Mouse (Mus musculus) forebrain, embryonic 12.5 days (tissue): Measurements from ENCODE around the gene Ciao2b. TPM values are rescaled to one million over a fixed set of nuclear protein-coding genes. Genes with fewer than 3 reads are reported as not detected.
A peak's percentile ranks its signal among the peaks of the same experiment; 100 is the strongest.

Source experiments
- ATAC-seq: fragments of 200-750 bp; cut with Nextera tagmentation; 2 replicates; pipeline ENCODE4 v1.8.0; 2017; ENCODE audit warnings: moderate TSS enrichment; ENCODE audit not compliant: low FRiP score
- H3K27ac ChIP-seq: fragments of 300-500 bp; sonication (generic); 2 replicates; pipeline ENCODE4 v1.5.1; 2016; ENCODE audit warnings: mild to moderate bottlenecking
- H3K27me3 ChIP-seq: fragments of 300-500 bp; sonication (generic); 2 replicates; pipeline ENCODE4 v1.6.1; 2016; ENCODE audit warnings: mild to moderate bottlenecking
- H3K36me3 ChIP-seq: fragments of 300-500 bp; sonication (generic); replicated peaks from 2 replicates; pipeline ENCODE4 v1.6.1; 2016; ENCODE audit warnings: mild to moderate bottlenecking
- H3K4me1 ChIP-seq: fragments of 300-500 bp; sonication (generic); 2 replicates; pipeline ENCODE4 v1.6.1; 2016
- H3K4me2 ChIP-seq: fragments of 300-500 bp; sonication (generic); 2 replicates; pipeline ENCODE4 v1.6.1; 2016; ENCODE audit warnings: mild to moderate bottlenecking, moderate library complexity
- H3K4me3 ChIP-seq: fragments of 300-500 bp; sonication (generic); replicated peaks from 2 replicates; pipeline ENCODE4 v1.5.1; 2016; ENCODE audit warnings: mild to moderate bottlenecking
- H3K9ac ChIP-seq: fragments of 300-500 bp; sonication (generic); 2 replicates; pipeline ENCODE4 v1.6.1; 2016; ENCODE audit warnings: mild to moderate bottlenecking
- H3K9me3 ChIP-seq: fragments of 300-500 bp; sonication (generic); 2 replicates; pipeline ENCODE4 v1.6.1; 2016
- WGBS: fragments of 180-500 bp; shearing (Covaris S2); methylation state at CpG from one replicate; pipeline ENCODE4 v1.1.7; 2016; 5-methylcytosine and 5-hydroxymethylcytosine counted together
- polyA plus RNA-seq: library from polyadenylated mRNA; unstranded; fragments of >200 nt; fragmentation: Nextera tagmentation; extraction: Ambion mirVana; gene quantifications from 2 replicates; pipeline ENCODE4 v1.2.1, GENCODE M21; 2016

Ciao2b gene
- polyA plus RNA-seq, 1 experiment from 2014 or later: 104 TPM

GRCm38 (mm10) chr8:104609222-104609621 is 32.5 kb downstream of the Ciao2b start:
- WGBS: 79% methylated on average over 8 of the region's 8 CpGs
- no peak for ATAC-seq
- Histone ChIP-seq H3K4me3 (no peak overlapping the region), H3K4me1 (no peaks in the 10 kb centered on the region), H3K9me3 (no peaks in the 10 kb centered on the region), H3K27me3 (peaks cover 5% of the 10 kb centered on the region; the same call in 1 of the 2 replicates), H3K9ac (no peak overlapping the region), H3K27ac (no peak overlapping the region), H3K36me3 (no peaks in the 10 kb centered on the region), H3K4me2 (no peak overlapping the region)

- Histone ChIP-seq H3K9me3 (no peaks in the 10 kb centered on the region), H3K36me3 (no peaks in the 10 kb centered on the region), H3K4me2 (no peak overlapping the region), H3K27me3 (peaks cover 5% of the 10 kb centered on the region; the same call in 1 of the 2 replicates), H3K9ac (no peak overlapping the region), H3K27ac (no peak overlapping the region), H3K4me3 (no peak overlapping the region), H3K4me1 (0 out of 2 replicates have a peak, but pooled peaks cover 3% of the 10 kb centered on the region)
- ATAC-seq: no peak
- WGBS: 75% methylated on average over 2 of the region's 2 CpGs
These were observed 33.8 kb downstream of the Ciao2b start for GRCm38 (mm10) chr8:104607944-104608343.

- H3K9me3 ChIP-seq: no peaks in the 10 kb centered on the region
- H3K27ac ChIP-seq: no peak overlapping the region
- ATAC-seq: no peak
- 49% methylated on average over 6 of the region's 6 CpGs for WGBS
- no peaks in the 10 kb centered on the region for H3K36me3 ChIP-seq
- no peak overlapping the region for H3K4me2 ChIP-seq
- peaks cover 14% of the 10 kb centered on the region for H3K4me1 ChIP-seq
- no peak overlapping the region for H3K4me3 ChIP-seq
- no peak overlapping the region for H3K9ac ChIP-seq
- peaks cover 16% of the 10 kb centered on the region for H3K27me3 ChIP-seq
These were observed 35.4 kb downstream of the Ciao2b start for GRCm38 (mm10) chr8:104606329-104606728.

- H3K4me3 ChIP-seq: no peak overlapping the region
- H3K4me1 ChIP-seq: peaks cover 14% of the 10 kb centered on the region
- H3K9ac ChIP-seq: no peak overlapping the region
- no peak overlapping the region for H3K4me2 ChIP-seq
- ATAC-seq: no peak
- peaks cover 14% of the 10 kb centered on the region; the same call in 1 of the 2 replicates for H3K27me3 ChIP-seq
- H3K36me3 ChIP-seq: no peaks in the 10 kb centered on the region
- H3K9me3 ChIP-seq: no peaks in the 10 kb centered on the region
- H3K27ac ChIP-seq: no peak overlapping the region
- WGBS: 67% methylated on average over 4 of the region's 4 CpGs
These were observed 38.5 kb downstream of the Ciao2b start for GRCm38 (mm10) chr8:104603245-104603593.

GRCm38 (mm10) chr8:104602468-104603244 is 39.1 kb downstream of the Ciao2b start:
- H3K27ac ChIP-seq: no peak overlapping the region
- peaks cover 14% of the 10 kb centered on the region; the same call in 1 of the 2 replicates for H3K27me3 ChIP-seq
- H3K9ac ChIP-seq: no peak overlapping the region
- H3K4me2 ChIP-seq: peak overlapping the region; percentile 49
- peak overlapping the region; percentile 16 for H3K4me3 ChIP-seq
- H3K36me3 ChIP-seq: no peaks in the 10 kb centered on the region
- peaks cover 14% of the 10 kb centered on the region for H3K4me1 ChIP-seq
- no peaks in the 10 kb centered on the region for H3K9me3 ChIP-seq
- 21% methylated on average over 21 of the region's 21 CpGs for WGBS
- peak; percentile 92 for ATAC-seq

GRCm38 (mm10) chr8:104601941-104602371 is 39.8 kb downstream of the Ciao2b start:
- no peaks in the 10 kb centered on the region; the same call in 1 of the 2 replicates for H3K36me3 ChIP-seq
- WGBS: under 1% methylated on average over 12 of the region's 12 CpGs
- H3K4me3 ChIP-seq: peak overlapping the region; percentile 16; the same call in 1 of the 2 replicates
- peak; percentile 39; the same call in 1 of the 2 replicates for ATAC-seq
- H3K27ac ChIP-seq: no peak overlapping the region
- peaks cover 14% of the 10 kb centered on the region; the same call in 1 of the 2 replicates for H3K27me3 ChIP-seq
- peaks cover 14% of the 10 kb centered on the region for H3K4me1 ChIP-seq
- H3K9me3 ChIP-seq: no peaks in the 10 kb centered on the region
- H3K4me2 ChIP-seq: peak overlapping the region; percentile 49
- no peak overlapping the region for H3K9ac ChIP-seq

- 0 out of 2 replicates have a peak overlapping the region, but pooled peaks have one; percentile 16 for H3K4me3 ChIP-seq
- H3K4me1 ChIP-seq: peaks cover 14% of the 10 kb centered on the region
- no peak overlapping the region for H3K27ac ChIP-seq
- H3K36me3 ChIP-seq: peaks cover 2% of the 10 kb centered on the region
- no peak overlapping the region for H3K9ac ChIP-seq
- H3K4me2 ChIP-seq: peak overlapping the region; percentile 49
- peaks cover 14% of the 10 kb centered on the region; the same call in 1 of the 2 replicates for H3K27me3 ChIP-seq
- WGBS: 38% methylated on average over 7 of the region's 7 CpGs
- no peaks in the 10 kb centered on the region for H3K9me3 ChIP-seq
- no peak for ATAC-seq
These were observed 40.4 kb downstream of the Ciao2b start for GRCm38 (mm10) chr8:104601386-104601785.

GRCm38 (mm10) chr8:104598496-104598895 is 43.3 kb downstream of the Ciao2b start:
- Histone ChIP-seq H3K4me1 (peaks cover 14% of the 10 kb centered on the region), H3K4me3 (no peak overlapping the region), H3K27me3 (peaks cover 14% of the 10 kb centered on the region; the same call in 1 of the 2 replicates), H3K36me3 (peaks cover 25% of the 10 kb centered on the region), H3K27ac (no peak overlapping the region), H3K9me3 (no peaks in the 10 kb centered on the region), H3K4me2 (no peak overlapping the region), H3K9ac (no peak overlapping the region)
- 77% methylated on average over 6 of the region's 6 CpGs for WGBS
- no peak for ATAC-seq

- peaks cover 26% of the 10 kb centered on the region for H3K36me3 ChIP-seq
- ATAC-seq: no peak
- no peak overlapping the region for H3K9ac ChIP-seq
- H3K4me2 ChIP-seq: no peak overlapping the region
- no peak overlapping the region for H3K27ac ChIP-seq
- H3K4me1 ChIP-seq: peaks cover 10% of the 10 kb centered on the region
- H3K9me3 ChIP-seq: no peaks in the 10 kb centered on the region
- 85% methylated on average over 6 of the region's 6 CpGs for WGBS
- H3K27me3 ChIP-seq: peaks cover 14% of the 10 kb centered on the region; the same call in 1 of the 2 replicates
- no peak overlapping the region for H3K4me3 ChIP-seq
These were observed 44.1 kb downstream of the Ciao2b start for GRCm38 (mm10) chr8:104597656-104598055.

- no peak for ATAC-seq
These were observed 45.8 kb downstream of the Ciao2b start for GRCm38 (mm10) chr8:104595773-104596536.

GRCm38 (mm10) chr8:104594611-104595362 is 47.0 kb downstream of the Ciao2b start:
- H3K9me3 ChIP-seq: no peaks in the 10 kb centered on the region
- 95% methylated on average over 19 of the region's 19 CpGs for WGBS
- no peaks in the 10 kb centered on the region for H3K27me3 ChIP-seq
- no peak overlapping the region for H3K9ac ChIP-seq
- no peak overlapping the region for H3K4me2 ChIP-seq
- peaks cover 17% of the 10 kb centered on the region for H3K4me1 ChIP-seq
- no peak overlapping the region for H3K27ac ChIP-seq
- no peak for ATAC-seq
- H3K36me3 ChIP-seq: peaks cover 26% of the 10 kb centered on the region
- no peak overlapping the region for H3K4me3 ChIP-seq

More at GRCm38 (mm10) chr8:104595773-104596536, 45.8 kb downstream of the Ciao2b start:
- Histone ChIP-seq H3K4me2 (no peak overlapping the region), H3K9ac (no peak overlapping the region), H3K36me3 (peaks cover 26% of the 10 kb centered on the region), H3K4me3 (no peak overlapping the region), H3K4me1 (peaks cover 13% of the 10 kb centered on the region), H3K9me3 (no peaks in the 10 kb centered on the region), H3K27me3 (no peaks in the 10 kb centered on the region), H3K27ac (no peak overlapping the region)
- WGBS: 88% methylated on average over 21 of the region's 21 CpGs
